Mouse (Mus musculus) MEL (cell line): ENCODE data around the gene Pola1. TPM values are rescaled to one million over a fixed set of nuclear protein-coding genes. Genes with fewer than 3 reads are reported as not detected.

Experiments
- DNase-seq: peaks from one replicate; pipeline ENCODE4 v3.0.0; 2011; ENCODE audit warnings: low read depth, low spot score
- H3K27ac ChIP-seq: 2 replicates; pipeline ENCODE4 v1.5.1; 2012; ENCODE audit warnings: low read depth, mild to moderate bottlenecking, control low read depth, low read length, moderate library complexity; ENCODE audit not compliant: control insufficient read depth
- H3K27me3 ChIP-seq, 2 experiments: fragments of 150-350 bp in 1 of 2; sonication (generic) in 1 of 2; 2 replicates each; pipeline ENCODE4 v1.6.1; 2012; ENCODE audit warnings: low read length in 2 of 2, mild to moderate bottlenecking in 2 of 2, improper control_type of control experiment in 1 of 2, moderate library complexity in 1 of 2; ENCODE audit not compliant: insufficient read depth in 2 of 2, control insufficient read depth in 1 of 2
- H3K36me3 ChIP-seq, 2 experiments: 2 replicates each; pipeline ENCODE4 v1.6.1; 2012 to 2014; ENCODE audit warnings: low read length in 2 of 2, improper control_type of control experiment in 1 of 2, inconsistent platforms in 1 of 2, mild to moderate bottlenecking in 1 of 2; ENCODE audit not compliant: insufficient read depth in 2 of 2, control insufficient read depth in 1 of 2
- H3K4me1 ChIP-seq, 2 experiments: fragments of 150-350 bp in 1 of 2; sonication (generic) in 1 of 2; 2 replicates each; pipeline ENCODE4 v1.6.1; 2012; ENCODE audit warnings: low read length in 2 of 2, improper control_type of control experiment in 1 of 2, mild to moderate bottlenecking in 1 of 2; ENCODE audit not compliant: insufficient read depth in 2 of 2, control insufficient read depth in 1 of 2
- H3K4me3 ChIP-seq, 2 experiments: fragments of 150-350 bp in 1 of 2; sonication (generic) in 1 of 2; 2 replicates each; pipeline ENCODE4 v1.5.1; 2012; ENCODE audit warnings: low read depth in 2 of 2, low read length in 2 of 2, mild to moderate bottlenecking in 2 of 2, moderate library complexity in 2 of 2, control low read depth in 1 of 2, improper control_type of control experiment in 1 of 2; ENCODE audit not compliant: control insufficient read depth in 1 of 2, insufficient read depth in 1 of 2
- H3K79me2 ChIP-seq: 2 replicates; pipeline ENCODE4 v1.6.1; 2012; ENCODE audit warnings: mild to moderate bottlenecking, low read length, moderate library complexity; ENCODE audit not compliant: control insufficient read depth, poor library complexity, insufficient read depth
- H3K9ac ChIP-seq: 2 replicates; pipeline ENCODE4 v1.6.1; 2012; ENCODE audit warnings: low read depth, mild to moderate bottlenecking, control low read depth, low read length, moderate library complexity; ENCODE audit not compliant: control insufficient read depth, poor library complexity, severe bottlenecking
- H3K9me3 ChIP-seq: fragments of 150-350 bp; sonication (generic); replicated peaks from 2 replicates; pipeline ENCODE4 v1.6.1; 2012; ENCODE audit warnings: mild to moderate bottlenecking, low read length, improper control_type of control experiment, moderate library complexity; ENCODE audit not compliant: insufficient read depth
- CHD1 ChIP-seq: IDR thresholded peaks from 2 replicates; pipeline ENCODE4 v1.6.1; 2012; ENCODE audit warnings: low read depth, mild to moderate bottlenecking, inconsistent platforms, low read length, improper control_type of control experiment
- E2F4 ChIP-seq: IDR thresholded peaks from 2 replicates; pipeline ENCODE4 v1.6.1; 2011; ENCODE audit warnings: low read depth, low read length, improper control_type of control experiment, borderline replicate concordance
- EP300 ChIP-seq, 2 experiments: IDR thresholded peaks; 2 replicates each; pipeline ENCODE4 v1.6.1; 2011; ENCODE audit warnings: improper control_type of control experiment in 2 of 2, low read length in 2 of 2, low read depth in 1 of 2, mild to moderate bottlenecking in 1 of 2
- GABPA ChIP-seq: IDR thresholded peaks from 2 replicates; pipeline ENCODE4 v1.6.1; 2012; ENCODE audit warnings: low read depth, mild to moderate bottlenecking, inconsistent platforms, low read length, improper control_type of control experiment, moderate library complexity
- GATA1 ChIP-seq: IDR thresholded peaks from 2 replicates; pipeline ENCODE4 v1.6.1; 2011; ENCODE audit warnings: low read depth, low read length, improper control_type of control experiment
- JUND ChIP-seq: IDR thresholded peaks from 2 replicates; pipeline ENCODE4 v1.6.1; 2011; ENCODE audit warnings: low read depth, mild to moderate bottlenecking, improper control_type of control experiment, low read length
- MAX ChIP-seq: IDR thresholded peaks from 2 replicates; pipeline ENCODE4 v1.6.1; 2011; ENCODE audit warnings: low read length, improper control_type of control experiment
- MAZ ChIP-seq: IDR thresholded peaks from 2 replicates; pipeline ENCODE4 v1.6.1; 2012; ENCODE audit warnings: low read depth, mild to moderate bottlenecking, inconsistent platforms, low read length, improper control_type of control experiment
- MEF2A ChIP-seq: IDR thresholded peaks from 2 replicates; pipeline ENCODE4 v1.6.1; 2014; ENCODE audit warnings: low read depth, mild to moderate bottlenecking, inconsistent platforms, low read length, improper control_type of control experiment; ENCODE audit not compliant: poor library complexity, insufficient replicate concordance, severe bottlenecking; ENCODE audit errors: extremely low read depth
- MXI1 ChIP-seq: IDR thresholded peaks from 2 replicates; pipeline ENCODE4 v1.6.1; 2011; ENCODE audit warnings: mild to moderate bottlenecking, low read depth, low read length, improper control_type of control experiment
- MYC ChIP-seq: IDR thresholded peaks from 2 replicates; pipeline ENCODE4 v1.6.1; 2011; ENCODE audit warnings: low read depth, mild to moderate bottlenecking, low read length, improper control_type of control experiment, moderate library complexity
- NRF1 ChIP-seq: IDR thresholded peaks from 2 replicates; pipeline ENCODE4 v1.6.1; 2014; ENCODE audit warnings: low read depth, mild to moderate bottlenecking, inconsistent platforms, low read length, improper control_type of control experiment, moderate library complexity; ENCODE audit not compliant: poor library complexity, insufficient read depth, severe bottlenecking
- POLR2AphosphoS5 ChIP-seq: IDR thresholded peaks from 2 replicates; pipeline ENCODE4 v1.6.1; 2012; ENCODE audit warnings: low read depth, borderline replicate concordance, mild to moderate bottlenecking, inconsistent platforms, low read length, moderate library complexity, mixed read lengths
- SIN3A ChIP-seq: IDR thresholded peaks from 2 replicates; pipeline ENCODE4 v1.6.1; 2012; ENCODE audit warnings: low read length, improper control_type of control experiment, inconsistent platforms
- TAL1 ChIP-seq: IDR thresholded peaks from 2 replicates; pipeline ENCODE4 v1.6.1; 2012; ENCODE audit warnings: mild to moderate bottlenecking, inconsistent platforms, low read length, moderate library complexity, mixed read lengths
- UBTF ChIP-seq: IDR thresholded peaks from 2 replicates; pipeline ENCODE4 v1.6.1; 2012; ENCODE audit warnings: low read depth, mild to moderate bottlenecking, inconsistent platforms, low read length, improper control_type of control experiment, moderate library complexity, borderline replicate concordance; ENCODE audit not compliant: insufficient read depth
- ZKSCAN1 ChIP-seq: IDR thresholded peaks from 2 replicates; pipeline ENCODE4 v1.6.1; 2012; ENCODE audit warnings: low read depth, mild to moderate bottlenecking, inconsistent platforms, low read length, improper control_type of control experiment, moderate library complexity
- polyA plus RNA-seq, 2 experiments: library from polyadenylated mRNA; stranded (reverse) in 1 of 2; unstranded in 1 of 2; fragments of >175 nt in 1 of 2; fragments of >200 nt in 1 of 2; gene quantifications; 2 replicates each; pipeline versions ENCODE4 v1.2.1 to v1.2.4; 2012; ENCODE audit warnings: low replicate concordance in 2 of 2, low read depth in 1 of 2; ENCODE audit not compliant: insufficient read length in 2 of 2, insufficient read depth in 1 of 2, missing spikeins in 1 of 2
- total RNA-seq: library from RNA; depleted of rRNA; stranded (reverse); fragments of 300-350 nt; gene quantifications from 2 replicates; pipeline ENCODE4 v1.2.3, GENCODE M21; 2012

Gene Pola1
- total and polyA plus RNA-seq, 3 experiments, result 26.8 to 38.7 (median 36.1) TPM

- H3K9me3 ChIP-seq, result no peaks in the 10 kb centered on the region
- H3K9ac ChIP-seq, result no peak overlapping the region
- no peak overlapping the region for H3K4me3 ChIP-seq
- H3K79me2 ChIP-seq, result no peaks in the 10 kb centered on the region
- no peaks in the 10 kb centered on the region for H3K27me3 ChIP-seq
- TF ChIP-seq MAX, result 0 out of 2 replicates have a peak, but pooled peaks have one; percentile 29
- TF ChIP-seq EP300 (IDR thresholded peaks at IDR 0.05; ENCODE audit: low read depth in 1 of 2, low read length in 2 of 2), result peak; percentile 67 to 73
- TF ChIP-seq MYC, result no peak
- TF ChIP-seq GATA1, result peak; percentile 64; the same call in 1 of the 2 replicates
- peak; percentile 77 for TF ChIP-seq NRF1
- peak; percentile 64 for TF ChIP-seq TAL1
- TF ChIP-seq SIN3A, result no peak
- H3K36me3 ChIP-seq, result peaks cover 0 to 15% of the 10 kb centered on the region in 2 experiments; a peak in 2 of 4 replicates
- peak; percentile 82 for DNase-seq
- H3K27ac ChIP-seq, result no peak overlapping the region
- H3K4me1 ChIP-seq, result peaks cover 4 to 8% of the 10 kb centered on the region in 2 experiments; a peak in 2 of 4 replicates
Measured at GRCm38 (mm10) chrX:93664787-93665186, 32.8 kb upstream of the Pola1 start.

DNA sequence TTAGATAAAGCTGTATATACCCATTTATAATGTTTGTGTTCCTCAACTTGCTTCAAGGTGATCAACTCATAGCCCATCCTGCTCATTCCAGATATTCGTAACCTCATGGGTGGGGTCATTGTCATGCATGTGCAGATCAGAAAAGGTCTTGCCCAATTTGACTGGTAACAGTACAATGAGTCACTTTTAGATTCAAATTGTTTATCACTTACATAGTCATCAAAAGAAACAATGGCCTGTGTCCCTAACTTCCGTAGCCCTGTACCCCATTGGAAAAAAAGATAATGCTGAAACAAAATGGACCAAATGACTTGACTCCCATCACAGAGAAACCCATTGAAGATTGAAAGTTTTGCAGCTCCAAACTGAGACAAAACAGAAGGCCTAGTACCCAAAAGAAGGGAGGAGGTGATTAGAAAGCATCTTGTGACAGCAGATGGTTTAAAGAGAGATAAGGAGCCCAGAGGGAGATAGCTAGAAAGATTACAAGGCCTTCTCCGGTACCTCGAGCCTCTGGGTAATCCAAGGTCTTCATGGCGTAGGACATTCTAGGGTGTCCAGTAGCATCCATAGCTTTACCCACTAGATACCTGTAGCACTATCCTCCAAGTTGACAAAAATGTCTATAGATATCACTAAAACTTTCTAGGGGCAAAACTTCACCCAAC, 32.1 kb upstream of the Pola1 start:
- no peaks in the 10 kb centered on the region for H3K27me3 ChIP-seq
- no peaks in the 10 kb centered on the region for H3K9me3 ChIP-seq
- no peak overlapping the region for H3K27ac ChIP-seq
- H3K4me1 ChIP-seq, result peaks cover 4 to 8% of the 10 kb centered on the region in 2 experiments; a peak in 2 of 4 replicates
- H3K79me2 ChIP-seq, result no peaks in the 10 kb centered on the region
- TF ChIP-seq MAZ (no peak), MEF2A (no peak), POLR2AphosphoS5 (no peak), GATA1 (peak; percentile 76), MYC (no peak), EP300 (IDR thresholded peaks at IDR 0.05; ENCODE audit: low read depth in 1 of 2, low read length in 2 of 2) (peak in 1 of 2 experiments; percentile 40; a peak in 1 of 4 replicates), CHD1 (no peak), NRF1 (no peak), E2F4 (no peak), UBTF (no peak), GABPA (no peak), JUND (no peak), ZKSCAN1 (no peak), SIN3A (no peak), TAL1 (no peak), MXI1 (no peak)
- TF ChIP-seq, all 39 proteins: peak for 2
- Histone ChIP-seq H3K9ac (no peak overlapping the region), H3K36me3 (peaks cover 0 to 15% of the 10 kb centered on the region in 2 experiments; a peak in 2 of 4 replicates), H3K4me3 (no peak overlapping the region)
- DNase-seq, result no peak
